Mouse (Mus musculus): ENCODE measurements around the gene Gm9736. TPM values are rescaled to one million over a fixed set of nuclear protein-coding genes. Genes with fewer than 3 reads are reported as not detected.
"Not testable (repeated sequence)": the region's sequence is repeated elsewhere in the genome, so short reads cannot be mapped to it uniquely, and the experiment has no call there.

The Gm9736 gene
- polyA plus RNA-seq (2016; fragmentation: Nextera tagmentation; extraction: Ambion mirVana) = not detected in 2 replicates

DNA sequence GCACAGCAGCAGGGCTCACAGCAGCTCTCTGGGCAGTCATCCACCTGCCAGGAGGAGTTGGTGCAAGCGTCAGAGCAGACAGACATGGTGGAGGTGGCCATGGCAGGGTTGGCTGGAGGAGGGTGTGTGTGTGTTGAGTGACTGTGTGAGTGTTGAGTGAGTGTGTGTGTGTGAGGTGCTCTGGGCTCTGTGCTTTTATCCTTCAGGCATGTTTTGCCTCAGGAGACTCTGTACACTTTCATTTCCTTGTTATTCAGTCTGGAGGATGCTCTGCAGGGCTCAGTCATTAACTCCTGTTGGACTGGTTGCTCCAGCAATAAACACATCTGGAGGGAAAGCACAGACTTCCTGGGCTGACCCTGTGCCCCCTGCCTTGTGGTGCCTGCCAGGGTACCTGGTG lies at the start of gene Gm9736:
Gene Gm9736 (minus strand): TSS at position 101 of the 400 bp plus-strand sequence.
- WGBS = 64% methylated on average over 1 of the region's 1 CpGs
- DNase-seq (ENCODE audit: low spot score); H3K4me3 ChIP-seq; H3K27ac ChIP-seq (replicated peaks); H3K9me3 ChIP-seq; H3K36me3 ChIP-seq (replicated peaks); H3K27me3 ChIP-seq (replicated peaks; ENCODE audit: low read depth, poor library complexity, severe bottlenecking): not testable (repeated sequence)
- H3K4me1 ChIP-seq = peaks cover 20% of the 10 kb centered on the region

DNA sequence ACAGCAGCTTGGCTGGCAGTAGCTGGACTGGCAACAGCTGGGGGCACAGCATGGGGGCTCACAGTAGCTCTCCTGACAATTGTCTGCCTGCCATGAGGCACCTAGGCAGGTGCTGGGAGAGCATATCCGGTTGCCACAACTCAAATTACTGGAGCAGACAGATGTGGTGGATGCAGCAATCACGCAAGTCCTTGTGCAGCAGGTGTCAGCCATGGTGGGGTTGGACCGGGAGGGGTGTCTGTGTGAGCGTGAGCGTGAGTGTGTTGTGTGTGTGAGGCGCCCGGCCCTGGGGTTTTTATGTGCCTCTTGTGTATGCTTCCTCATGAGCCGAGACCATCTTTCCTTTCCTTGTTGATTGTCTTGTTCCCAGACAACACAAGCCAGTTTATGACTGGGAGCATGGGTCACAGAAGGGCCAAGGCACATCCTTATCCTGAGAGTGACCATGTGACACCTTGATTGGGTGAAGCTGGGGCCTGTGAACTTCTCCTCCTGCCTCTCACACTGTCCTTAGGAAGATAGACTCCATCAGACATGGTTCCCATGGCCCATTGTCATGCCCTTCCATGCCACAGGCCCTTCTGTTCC lies 47.9 kb upstream of the Gm9736 start, which contains the start of gene Gm19668:
Gene Gm19668 (minus strand): TSS at position 213 of the 588 bp plus-strand sequence.
- peaks cover 15% of the 10 kb centered on the region for H3K4me1 ChIP-seq
- no peak for DNase-seq (ENCODE audit: low spot score)
- no peak within 1 kb of the TSS for H3K27ac ChIP-seq (replicated peaks)
- 66% methylated on average over 8 of the region's 8 CpGs for WGBS
- H3K36me3 ChIP-seq (replicated peaks) = no peaks in the 10 kb centered on the region
- H3K4me3 ChIP-seq = no peak within 1 kb of the TSS
- no peaks in the 10 kb centered on the region for H3K9me3 ChIP-seq
- no peaks in the 10 kb centered on the region for H3K27me3 ChIP-seq (replicated peaks; ENCODE audit: low read depth, poor library complexity, severe bottlenecking)

DNA sequence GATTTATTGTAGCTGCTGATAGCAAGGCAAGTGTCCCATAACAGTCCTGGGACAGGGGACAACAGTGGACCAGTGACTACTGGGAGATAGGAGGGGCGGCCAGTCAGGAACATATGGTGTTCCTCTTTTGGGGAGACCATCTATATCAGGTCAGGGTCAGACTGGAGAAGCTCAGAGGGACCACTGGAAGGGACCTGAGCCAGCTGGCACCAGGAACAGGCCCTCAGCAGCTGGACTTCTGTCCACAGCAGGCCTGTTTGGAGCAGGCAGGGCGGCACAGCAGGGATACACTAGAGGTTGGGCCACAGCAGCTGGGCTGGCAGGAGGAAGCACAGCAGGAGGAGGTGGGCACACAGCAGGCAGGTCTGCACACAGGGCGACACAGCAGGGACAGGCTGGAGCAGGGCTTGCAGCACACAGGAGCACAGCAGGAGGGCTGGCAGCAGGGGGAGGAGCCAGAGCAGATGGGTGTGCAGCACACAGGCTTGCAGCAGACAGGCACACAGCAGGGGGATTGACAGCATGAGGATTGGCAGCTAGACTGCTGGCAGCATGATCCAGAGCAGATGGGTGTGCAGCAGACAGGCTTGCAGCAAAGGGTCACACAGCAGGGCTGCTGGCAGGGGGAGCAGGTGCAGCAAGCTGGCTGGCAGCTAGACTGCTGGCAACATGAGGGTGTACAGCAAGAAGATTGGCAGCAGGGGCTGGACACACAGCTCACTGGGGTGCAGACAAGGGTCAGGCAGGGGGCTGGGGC lies 47.2 kb upstream of the Gm9736 start:
- DNase-seq (ENCODE audit: low spot score); H3K36me3 ChIP-seq (replicated peaks); H3K27me3 ChIP-seq (replicated peaks; ENCODE audit: low read depth, poor library complexity, severe bottlenecking); H3K4me3 ChIP-seq; H3K27ac ChIP-seq (replicated peaks); H3K9me3 ChIP-seq: not testable (repeated sequence)
- H3K4me1 ChIP-seq = peaks cover 22% of the 10 kb centered on the region
- WGBS = 28% methylated on average over 3 of the region's 3 CpGs

DNA sequence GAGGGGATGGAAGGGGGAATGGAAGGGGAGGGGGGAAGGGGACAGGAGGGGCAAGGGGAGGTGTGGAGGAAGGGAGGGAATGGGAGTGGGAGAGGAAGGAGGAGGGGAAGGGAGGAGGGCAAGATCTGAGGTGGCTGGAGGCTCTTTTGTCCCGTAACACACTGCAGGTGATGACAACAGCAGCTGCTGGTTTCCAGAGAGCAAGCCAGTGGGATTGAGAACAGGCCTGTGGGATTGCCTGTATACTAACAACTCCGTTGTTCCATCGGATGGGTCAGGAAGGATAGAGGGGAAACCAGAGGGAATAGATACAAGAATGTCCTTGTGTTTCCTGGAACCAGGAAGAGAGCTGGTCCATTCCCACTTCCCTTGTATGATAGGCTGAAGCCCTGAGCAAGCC lies 46.5 kb upstream of the Gm9736 start:
- Histone ChIP-seq H3K9me3 (no peaks in the 10 kb centered on the region), H3K4me1 (peaks cover 23% of the 10 kb centered on the region), H3K27me3 (replicated peaks; ENCODE audit: low read depth, poor library complexity, severe bottlenecking) (no peaks in the 10 kb centered on the region), H3K4me3 (no peak overlapping the region), H3K36me3 (replicated peaks) (no peaks in the 10 kb centered on the region), H3K27ac (replicated peaks) (no peak overlapping the region)
- WGBS = 10% methylated on average over 3 of the region's 3 CpGs
- no peak for DNase-seq (ENCODE audit: low spot score)

DNA sequence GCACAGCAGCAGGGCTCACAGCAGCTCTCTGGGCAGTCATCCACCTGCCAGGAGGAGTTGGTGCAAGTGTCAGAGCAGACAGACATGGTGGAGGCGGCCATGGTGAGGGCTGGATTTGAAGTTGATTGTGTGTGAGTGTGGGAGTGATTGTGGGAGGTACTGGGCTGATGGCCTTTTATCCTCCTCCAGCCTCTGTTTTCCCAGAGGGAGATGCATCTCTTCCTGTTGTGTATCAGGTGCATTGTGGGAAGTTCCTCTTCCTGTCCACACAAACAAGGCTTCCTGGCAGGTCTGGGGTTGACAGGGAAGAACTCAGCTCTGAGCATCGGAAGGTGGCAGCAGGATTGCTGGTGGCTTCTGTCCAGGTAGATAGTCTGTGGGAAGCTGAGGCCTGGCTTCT lies 43.8 kb upstream of the Gm9736 start, which contains the start of gene Gm9639:
Gene Gm9639 (minus strand): TSS at position 101 of the 400 bp plus-strand sequence.
- H3K36me3 ChIP-seq (replicated peaks) = no peaks in the 10 kb centered on the region
- no peak within 1 kb of the TSS for H3K27ac ChIP-seq (replicated peaks)
- H3K4me3 ChIP-seq = no peak within 1 kb of the TSS
- peaks cover 23% of the 10 kb centered on the region for H3K4me1 ChIP-seq
- H3K9me3 ChIP-seq = no peaks in the 10 kb centered on the region
- 53% methylated on average over 2 of the region's 2 CpGs for WGBS
- H3K27me3 ChIP-seq (replicated peaks; ENCODE audit: low read depth, poor library complexity, severe bottlenecking) = no peaks in the 10 kb centered on the region
- no peak for DNase-seq (ENCODE audit: low spot score)

DNA sequence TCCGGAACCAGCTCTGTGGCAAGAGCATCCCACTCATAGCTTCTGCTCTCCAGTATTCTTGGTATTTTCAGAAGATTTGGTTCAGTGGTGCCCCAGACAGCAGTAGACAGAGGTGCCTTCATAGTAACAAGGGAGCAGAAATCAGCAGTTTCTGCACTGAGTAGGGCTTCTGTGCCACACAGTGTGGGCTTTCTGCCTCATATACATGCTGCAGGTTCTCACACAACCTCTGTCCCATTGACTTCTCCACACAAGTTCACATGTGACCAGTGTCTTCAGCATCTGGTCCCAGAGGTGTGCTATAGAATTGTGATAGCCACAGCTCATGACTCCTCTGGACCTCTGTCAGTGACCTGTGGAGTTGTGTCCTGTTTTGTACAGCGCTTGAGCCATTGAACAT lies 37.5 kb upstream of the Gm9736 start:
- no peak for DNase-seq (ENCODE audit: low spot score)
- H3K9me3 ChIP-seq = no peaks in the 10 kb centered on the region

DNA sequence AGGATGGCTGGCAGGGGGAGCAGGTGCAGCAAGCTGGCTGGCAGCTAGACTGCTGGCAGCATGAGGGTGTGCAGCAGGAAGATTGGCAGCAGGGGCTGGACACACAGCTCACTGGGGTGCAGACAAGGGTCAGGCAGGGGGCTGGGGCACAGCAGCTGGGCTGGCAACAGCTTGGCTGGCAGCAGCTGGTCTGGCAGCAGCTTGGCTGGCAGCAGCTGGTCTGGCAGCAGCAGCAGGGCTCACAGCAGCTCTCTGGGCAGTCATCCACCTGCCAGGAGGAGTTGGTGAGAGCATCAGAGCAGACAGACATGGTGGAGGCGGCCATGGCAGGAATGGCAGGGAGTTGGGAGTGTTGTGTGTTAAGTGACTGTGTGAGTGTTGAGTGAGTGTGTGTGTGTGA lies 36.7 kb upstream of the Gm9736 start, which contains the start of gene Gm7137:
Gene Gm7137 (minus strand): TSS at position 325 of the 400 bp plus-strand sequence.
- DNase-seq (ENCODE audit: low spot score); H3K36me3 ChIP-seq (replicated peaks); H3K27me3 ChIP-seq (replicated peaks; ENCODE audit: low read depth, poor library complexity, severe bottlenecking); H3K4me1 ChIP-seq; H3K27ac ChIP-seq (replicated peaks); H3K9me3 ChIP-seq; H3K4me3 ChIP-seq: not testable (repeated sequence)
- 61% methylated on average over 1 of the region's 1 CpGs for WGBS

More for the DNA sequence above, 37.5 kb upstream of the Gm9736 start:
- Histone ChIP-seq H3K36me3 (replicated peaks) (no peaks in the 10 kb centered on the region), H3K27me3 (replicated peaks; ENCODE audit: low read depth, poor library complexity, severe bottlenecking) (no peaks in the 10 kb centered on the region), H3K27ac (replicated peaks) (no peak overlapping the region), H3K4me1 (0 out of 2 replicates have a peak, but pooled peaks cover 4% of the 10 kb centered on the region), H3K4me3 (no peak overlapping the region)
- WGBS = 81% methylated on average over 2 of the region's 2 CpGs

DNA sequence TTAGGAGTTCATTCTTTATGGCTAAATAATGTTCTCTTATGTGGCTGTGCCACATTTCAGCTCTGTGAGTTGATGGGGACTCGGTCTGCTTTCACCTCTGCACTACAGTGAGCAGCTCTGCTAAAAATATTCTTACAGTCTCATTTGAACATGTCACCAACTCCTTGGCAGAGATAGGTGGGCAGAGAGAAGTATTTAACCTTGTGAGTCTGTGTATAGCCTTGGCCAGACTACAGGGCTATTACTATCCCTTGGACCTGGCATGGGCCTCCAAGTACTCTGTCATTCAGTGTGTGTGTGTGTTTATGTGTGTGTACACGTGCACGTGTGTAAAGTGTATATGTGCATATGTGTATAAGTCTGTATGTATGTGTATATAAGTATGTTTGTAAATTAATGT lies 32.2 kb upstream of the Gm9736 start:
- H3K4me3 ChIP-seq; H3K9me3 ChIP-seq; H3K4me1 ChIP-seq; H3K36me3 ChIP-seq (replicated peaks); H3K27ac ChIP-seq (replicated peaks); DNase-seq (ENCODE audit: low spot score); H3K27me3 ChIP-seq (replicated peaks; ENCODE audit: low read depth, poor library complexity, severe bottlenecking): not testable (repeated sequence)
- 96% methylated on average over 3 of the region's 3 CpGs for WGBS

DNA sequence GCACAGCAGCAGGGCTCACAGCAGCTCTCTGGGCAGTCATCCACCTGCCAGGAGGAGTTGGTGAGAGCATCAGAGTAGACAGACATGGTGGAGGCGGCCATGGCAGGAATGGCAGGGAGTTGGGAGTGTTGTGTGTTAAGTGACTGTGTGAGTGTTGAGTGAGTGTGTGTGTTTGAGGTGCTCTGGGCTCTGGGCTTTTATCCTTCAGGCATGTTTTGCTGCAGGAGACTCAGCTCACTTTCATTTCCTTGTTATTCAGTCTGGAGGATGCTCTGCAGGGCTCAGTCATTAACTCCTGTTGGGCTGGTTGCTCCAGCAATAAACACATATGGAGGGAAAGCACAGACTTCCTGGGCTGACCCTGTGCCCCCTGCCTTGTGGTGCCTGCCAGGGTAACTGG lies 31.3 kb upstream of the Gm9736 start, which contains the start of gene Gm3250:
Gene Gm3250 (minus strand): TSS at position 101 of the 400 bp plus-strand sequence.
- WGBS = 56% methylated on average over 1 of the region's 1 CpGs
- not testable (repeated sequence) for DNase-seq (ENCODE audit: low spot score); H3K36me3 ChIP-seq (replicated peaks); H3K27ac ChIP-seq (replicated peaks); H3K27me3 ChIP-seq (replicated peaks; ENCODE audit: low read depth, poor library complexity, severe bottlenecking); H3K4me3 ChIP-seq; H3K9me3 ChIP-seq; H3K4me1 ChIP-seq

DNA sequence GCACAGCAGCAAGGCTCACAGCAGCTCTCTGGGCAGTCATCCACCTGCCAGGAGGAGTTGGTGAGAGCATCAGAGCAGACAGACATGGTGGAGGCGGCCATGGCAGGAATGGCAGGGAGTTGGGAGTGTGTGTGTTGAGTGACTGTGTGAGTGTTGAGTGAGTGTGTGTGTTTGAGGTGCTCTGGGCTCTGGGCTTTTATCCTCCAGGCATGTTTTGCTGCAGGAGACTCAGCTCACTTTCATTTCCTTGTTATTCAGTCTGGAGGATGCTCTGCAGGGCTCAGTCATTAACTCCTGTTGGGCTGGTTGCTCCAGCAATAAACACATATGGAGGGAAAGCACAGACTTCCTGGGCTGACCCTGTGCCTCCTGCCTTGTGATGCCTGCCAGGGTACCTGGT lies 25.7 kb upstream of the Gm9736 start, which contains the start of gene Gm7138:
Gene Gm7138 (minus strand): TSS at position 101 of the 400 bp plus-strand sequence.
- WGBS = 85% methylated on average over 1 of the region's 1 CpGs
- not testable (repeated sequence) for DNase-seq (ENCODE audit: low spot score); H3K4me1 ChIP-seq; H3K4me3 ChIP-seq; H3K27me3 ChIP-seq (replicated peaks; ENCODE audit: low read depth, poor library complexity, severe bottlenecking); H3K27ac ChIP-seq (replicated peaks); H3K9me3 ChIP-seq; H3K36me3 ChIP-seq (replicated peaks)

DNA sequence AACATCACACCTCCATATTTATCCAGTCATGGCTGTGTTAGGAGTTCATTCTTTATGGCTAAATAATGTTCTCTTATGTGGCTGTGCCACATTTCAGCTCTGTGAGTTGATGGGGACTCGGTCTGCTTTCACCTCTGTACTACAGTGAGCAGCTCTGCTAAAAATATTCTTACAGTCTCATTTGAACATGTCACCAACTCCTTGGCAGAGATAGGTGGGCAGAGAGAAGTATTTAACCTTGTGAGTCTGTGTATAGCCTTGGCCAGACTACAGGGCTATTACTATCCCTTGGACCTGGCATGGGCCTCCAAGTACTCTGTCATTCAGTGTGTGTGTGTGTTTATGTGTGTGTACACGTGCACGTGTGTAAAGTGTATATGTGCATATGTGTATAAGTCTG lies 21.0 kb upstream of the Gm9736 start:
- H3K4me3 ChIP-seq; H3K9me3 ChIP-seq; H3K27me3 ChIP-seq (replicated peaks; ENCODE audit: low read depth, poor library complexity, severe bottlenecking); H3K4me1 ChIP-seq; H3K27ac ChIP-seq (replicated peaks); H3K36me3 ChIP-seq (replicated peaks); DNase-seq (ENCODE audit: low spot score): not testable (repeated sequence)
- WGBS = 98% methylated on average over 3 of the region's 3 CpGs

DNA sequence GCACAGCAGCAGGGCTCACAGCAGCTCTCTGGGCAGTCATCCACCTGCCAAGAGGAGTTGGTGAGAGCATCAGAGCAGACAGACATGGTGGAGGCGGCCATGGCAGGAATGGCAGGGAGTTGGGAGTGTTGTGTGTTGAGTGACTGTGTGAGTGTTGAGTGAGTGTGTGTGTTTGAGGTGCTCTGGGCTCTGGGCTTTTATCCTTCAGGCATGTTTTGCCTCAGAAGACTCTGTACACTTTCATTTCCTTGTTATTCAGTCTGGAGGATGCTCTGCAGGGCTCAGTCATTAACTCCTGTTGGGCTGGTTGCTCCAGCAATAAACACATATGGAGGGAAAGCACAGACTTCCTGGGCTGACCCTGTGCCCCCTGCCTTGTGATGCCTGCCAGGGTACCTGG lies 20.1 kb upstream of the Gm9736 start, which contains the start of gene Gm3238:
Gene Gm3238 (minus strand): TSS at position 101 of the 400 bp plus-strand sequence.
- not testable (repeated sequence) for H3K36me3 ChIP-seq (replicated peaks); H3K27me3 ChIP-seq (replicated peaks; ENCODE audit: low read depth, poor library complexity, severe bottlenecking); H3K27ac ChIP-seq (replicated peaks); H3K4me1 ChIP-seq; DNase-seq (ENCODE audit: low spot score); H3K4me3 ChIP-seq; H3K9me3 ChIP-seq
- 79% methylated on average over 1 of the region's 1 CpGs for WGBS

DNA sequence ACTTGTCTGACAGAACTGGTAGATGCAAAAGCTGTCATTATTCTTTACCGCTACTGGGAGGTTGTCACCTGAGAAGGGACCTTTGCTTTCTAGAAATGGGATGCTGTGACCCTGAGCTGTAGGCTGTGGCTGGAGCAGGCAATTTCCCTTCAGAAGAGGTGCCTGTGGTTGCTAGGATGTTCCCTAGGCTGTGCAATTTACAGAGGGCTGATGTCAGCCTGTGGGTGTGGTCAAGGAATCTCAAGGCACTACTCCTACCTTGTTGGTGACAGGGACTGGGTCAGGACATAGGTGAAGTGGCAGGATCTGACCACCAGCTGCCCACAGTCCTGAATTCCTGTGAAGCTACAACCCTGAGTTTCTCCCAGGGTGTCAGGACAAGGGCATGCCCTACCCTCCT lies 18.6 kb upstream of the Gm9736 start:
- Histone ChIP-seq H3K4me1 (no peaks in the 10 kb centered on the region), H3K27ac (replicated peaks) (no peak overlapping the region), H3K36me3 (replicated peaks) (no peaks in the 10 kb centered on the region), H3K4me3 (no peak overlapping the region), H3K27me3 (replicated peaks; ENCODE audit: low read depth, poor library complexity, severe bottlenecking) (no peaks in the 10 kb centered on the region), H3K9me3 (no peaks in the 10 kb centered on the region)
- WGBS = 86% methylated on average over 1 of the region's 1 CpGs
- no peak for DNase-seq (ENCODE audit: low spot score)

Data from embryonic facial prominence, embryonic 10.5 days (tissue).